Mouse (Mus musculus) embryonic facial prominence, embryonic 15.5 days (tissue): Measurements from ENCODE around the gene F5. TPM values are rescaled to one million over a fixed set of nuclear protein-coding genes. Genes with fewer than 3 reads are reported as not detected.

Experiments
- ATAC-seq: fragments of 200-750 bp; cut with Nextera tagmentation; 2 replicates; pipeline ENCODE4 v1.8.0; 2017; ENCODE audit warnings: low read depth, moderate TSS enrichment; ENCODE audit not compliant: insufficient number of reproducible peaks, low FRiP score, low TSS enrichment
- H3K27ac ChIP-seq: fragments of 300-500 bp; sonication (generic); replicated peaks from 2 replicates; pipeline ENCODE4 v1.5.1; 2015; ENCODE audit warnings: mild to moderate bottlenecking, inconsistent platforms
- H3K27me3 ChIP-seq: fragments of 300-500 bp; sonication (generic); 2 replicates; pipeline ENCODE4 v1.6.1; 2015; ENCODE audit warnings: inconsistent platforms
- H3K36me3 ChIP-seq: fragments of 300-500 bp; sonication (generic); 2 replicates; pipeline ENCODE4 v1.6.1; 2015; ENCODE audit warnings: mild to moderate bottlenecking, inconsistent platforms
- H3K4me1 ChIP-seq: fragments of 300-500 bp; sonication (generic); 2 replicates; pipeline ENCODE4 v1.6.1; 2015; ENCODE audit warnings: inconsistent platforms
- H3K4me2 ChIP-seq: fragments of 300-500 bp; sonication (generic); replicated peaks from 2 replicates; pipeline ENCODE4 v1.6.1; 2015; ENCODE audit warnings: mild to moderate bottlenecking, inconsistent platforms
- H3K4me3 ChIP-seq: fragments of 300-500 bp; sonication (generic); replicated peaks from 2 replicates; pipeline ENCODE4 v1.5.1; 2015; ENCODE audit warnings: mild to moderate bottlenecking, inconsistent platforms
- H3K9ac ChIP-seq: fragments of 300-500 bp; sonication (generic); 2 replicates; pipeline ENCODE4 v1.6.1; 2015; ENCODE audit warnings: inconsistent platforms
- H3K9me3 ChIP-seq: fragments of 300-500 bp; sonication (generic); replicated peaks from 2 replicates; pipeline ENCODE4 v1.6.1; 2016; ENCODE audit warnings: inconsistent platforms
- WGBS: fragments of 180-500 bp; shearing (Covaris S2); methylation state at CpG from one replicate; pipeline ENCODE4 v1.1.7; 2015; 5-methylcytosine and 5-hydroxymethylcytosine counted together
- polyA plus RNA-seq: library from polyadenylated mRNA; unstranded; fragments of >200 nt; fragmentation: Nextera tagmentation; extraction: Ambion mirVana; gene quantifications from 2 replicates; pipeline ENCODE4 v1.2.1, GENCODE M21; 2015

Gene F5
- polyA plus RNA-seq, result 0.11 and 0.26 TPM in 2 replicates

- Histone ChIP-seq H3K4me2 (no peak within 1 kb of the TSS), H3K4me3 (no peak within 1 kb of the TSS), H3K27me3 (no peaks in the 10 kb centered on the region), H3K36me3 (no peaks in the 10 kb centered on the region), H3K4me1 (peaks cover 5% of the 10 kb centered on the region; the same call in 1 of the 2 replicates), H3K9me3 (no peaks in the 10 kb centered on the region), H3K27ac (no peak within 1 kb of the TSS), H3K9ac (no peak within 1 kb of the TSS)
- 11% methylated on average over 16 of the region's 16 CpGs for WGBS
- ATAC-seq, result no peak
Measured at GRCm38 (mm10) chr1:164151387-164152088, at the start of gene F5. Gene F5 (plus strand): TSS chr1:164151838.

DNA sequence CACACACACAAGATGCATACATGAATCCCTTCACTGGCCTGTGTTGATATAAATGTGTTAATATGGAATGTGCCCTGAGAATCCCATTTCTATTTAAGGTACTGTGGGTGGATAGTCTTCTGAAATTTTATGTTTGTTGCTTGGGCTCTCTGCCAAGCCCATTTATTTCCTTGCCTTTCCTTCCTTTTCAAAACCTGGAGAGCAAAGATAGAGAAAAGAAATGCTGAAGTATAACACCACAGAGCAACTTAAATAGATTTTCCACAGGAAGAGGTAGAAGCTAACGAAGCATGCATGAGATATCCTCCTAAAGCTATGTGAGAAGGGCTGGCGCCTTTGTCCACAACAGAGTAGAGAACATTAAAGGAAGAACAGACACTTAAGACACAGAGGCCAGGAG is 41.9 kb upstream of the F5 start:
- Histone ChIP-seq H3K4me3 (no peak overlapping the region), H3K27me3 (no peaks in the 10 kb centered on the region), H3K9ac (no peak overlapping the region), H3K36me3 (no peaks in the 10 kb centered on the region), H3K4me1 (no peaks in the 10 kb centered on the region), H3K27ac (no peak overlapping the region), H3K9me3 (no peaks in the 10 kb centered on the region), H3K4me2 (no peak overlapping the region)
- ATAC-seq, result no peak
- WGBS, result 78% methylated on average over 2 of the region's 2 CpGs

DNA sequence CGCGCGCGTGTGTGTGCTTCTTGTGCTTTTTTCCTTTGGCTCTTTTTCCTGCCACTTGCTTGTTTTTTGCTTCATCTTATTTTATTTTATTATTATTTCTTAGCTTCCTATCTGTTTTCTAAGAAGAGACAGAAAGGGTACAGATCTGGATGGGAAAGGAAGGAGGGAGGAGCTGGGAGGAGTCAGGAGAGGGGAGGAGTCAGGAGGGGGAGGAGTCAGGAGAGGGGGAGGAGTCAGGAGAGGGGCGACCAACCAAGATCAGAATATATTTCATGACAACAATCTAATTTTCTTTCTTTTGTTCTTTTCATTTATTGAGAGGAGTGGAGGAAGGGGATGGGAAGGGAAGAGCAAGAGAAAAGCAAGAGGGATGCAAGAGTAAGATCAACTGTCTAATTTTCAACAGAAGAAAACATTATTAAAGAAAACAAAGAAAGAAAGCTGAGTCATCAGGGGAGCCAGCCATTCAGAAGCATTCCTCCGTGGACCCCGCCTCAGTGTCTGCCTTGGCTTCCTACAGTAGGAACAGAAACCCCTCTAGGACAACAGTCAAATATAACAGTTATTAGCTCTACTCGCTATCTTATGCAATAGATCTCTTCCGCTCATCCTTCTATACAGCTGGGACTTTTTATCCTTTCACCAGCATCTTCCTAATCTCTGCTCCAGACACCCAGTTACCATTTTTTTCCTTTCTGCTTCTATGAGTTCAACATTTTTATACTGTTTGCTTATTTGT is 40.9 kb upstream of the F5 start:
- Histone ChIP-seq H3K4me3 (no peak overlapping the region), H3K27me3 (no peaks in the 10 kb centered on the region)
- 93% methylated on average over 9 of the region's 9 CpGs for WGBS

DNA sequence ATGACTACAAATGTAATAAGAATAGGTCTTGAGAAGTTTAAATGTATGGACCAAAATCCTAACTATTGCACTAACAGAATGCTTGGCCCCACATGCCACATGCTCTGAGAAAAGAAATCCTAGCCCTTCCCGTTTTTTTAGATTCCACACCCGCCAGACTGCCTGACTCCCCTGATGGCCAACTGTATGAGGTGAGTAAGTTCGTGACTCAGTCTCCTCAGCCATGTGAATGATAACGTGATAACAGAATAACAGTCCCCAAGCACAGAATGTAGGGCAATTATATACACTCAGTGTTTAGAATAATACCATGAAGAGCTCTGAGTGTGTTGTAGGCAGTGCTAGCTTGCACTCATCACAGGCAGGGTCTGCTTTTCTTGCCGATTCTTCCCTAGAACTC is 37.4 kb upstream of the F5 start:
- Histone ChIP-seq H3K4me3 (no peak overlapping the region), H3K9ac (no peak overlapping the region), H3K4me1 (no peaks in the 10 kb centered on the region), H3K9me3 (no peaks in the 10 kb centered on the region), H3K4me2 (no peak overlapping the region), H3K27ac (no peak overlapping the region), H3K27me3 (no peaks in the 10 kb centered on the region), H3K36me3 (no peaks in the 10 kb centered on the region)
- 73% methylated on average over 5 of the region's 5 CpGs for WGBS
- ATAC-seq, result no peak

More for the DNA sequence above, 40.9 kb upstream of the F5 start:
- H3K36me3 ChIP-seq, result no peaks in the 10 kb centered on the region
- H3K27ac ChIP-seq, result no peak overlapping the region
- H3K9me3 ChIP-seq, result no peaks in the 10 kb centered on the region
- no peak overlapping the region for H3K9ac ChIP-seq
- no peaks in the 10 kb centered on the region for H3K4me1 ChIP-seq
- no peak for ATAC-seq
- no peak overlapping the region for H3K4me2 ChIP-seq

GRCm38 (mm10) chr1:164114947-164115493 is 36.6 kb upstream of the F5 start, which contains the start of gene Selp:
Gene Selp (plus strand): TSS chr1:164115264.
- H3K4me1 ChIP-seq, result no peaks in the 10 kb centered on the region
- H3K36me3 ChIP-seq, result no peaks in the 10 kb centered on the region
- H3K9me3 ChIP-seq, result no peaks in the 10 kb centered on the region
- no peak within 1 kb of the TSS for H3K9ac ChIP-seq
- no peaks in the 10 kb centered on the region for H3K27me3 ChIP-seq
- H3K27ac ChIP-seq, result no peak within 1 kb of the TSS
- no peak within 1 kb of the TSS for H3K4me2 ChIP-seq
- no peak within 1 kb of the TSS for H3K4me3 ChIP-seq
- 60% methylated on average over 8 of the region's 8 CpGs for WGBS
- ATAC-seq, result no peak

- Histone ChIP-seq H3K9me3 (no peaks in the 10 kb centered on the region), H3K4me1 (no peaks in the 10 kb centered on the region), H3K9ac (no peak overlapping the region), H3K4me3 (no peak overlapping the region), H3K4me2 (no peak overlapping the region), H3K27ac (no peak overlapping the region), H3K36me3 (no peaks in the 10 kb centered on the region), H3K27me3 (no peaks in the 10 kb centered on the region)
- WGBS, result 77% methylated on average over 6 of the region's 6 CpGs
- no peak for ATAC-seq
Measured at GRCm38 (mm10) chr1:164115647-164116046, 36.0 kb upstream of the F5 start.

DNA sequence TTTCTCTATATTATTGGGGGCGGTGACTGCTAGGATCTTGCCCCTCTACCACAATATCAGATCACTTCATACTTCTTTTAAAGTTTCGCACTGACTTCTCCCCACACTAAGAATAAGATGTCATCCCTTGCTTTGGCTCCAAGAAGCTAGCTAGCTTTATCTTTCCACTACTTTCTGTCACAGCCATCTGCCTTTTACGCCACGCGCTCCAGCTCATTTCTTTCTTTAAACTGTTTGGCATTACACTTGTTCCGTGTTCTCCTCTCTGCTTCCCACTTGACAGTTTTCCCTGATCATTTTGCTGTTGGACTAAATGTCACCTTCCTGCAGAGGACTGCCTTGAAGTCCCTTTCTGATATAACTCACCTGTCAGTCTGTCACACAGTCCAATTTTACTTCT is 33.8 kb upstream of the F5 start:
- Histone ChIP-seq H3K36me3 (no peaks in the 10 kb centered on the region), H3K27me3 (no peaks in the 10 kb centered on the region), H3K9me3 (no peaks in the 10 kb centered on the region), H3K4me1 (no peaks in the 10 kb centered on the region), H3K27ac (no peak overlapping the region), H3K4me2 (no peak overlapping the region), H3K9ac (no peak overlapping the region), H3K4me3 (no peak overlapping the region)
- WGBS, result 91% methylated on average over 6 of the region's 6 CpGs
- ATAC-seq, result no peak

DNA sequence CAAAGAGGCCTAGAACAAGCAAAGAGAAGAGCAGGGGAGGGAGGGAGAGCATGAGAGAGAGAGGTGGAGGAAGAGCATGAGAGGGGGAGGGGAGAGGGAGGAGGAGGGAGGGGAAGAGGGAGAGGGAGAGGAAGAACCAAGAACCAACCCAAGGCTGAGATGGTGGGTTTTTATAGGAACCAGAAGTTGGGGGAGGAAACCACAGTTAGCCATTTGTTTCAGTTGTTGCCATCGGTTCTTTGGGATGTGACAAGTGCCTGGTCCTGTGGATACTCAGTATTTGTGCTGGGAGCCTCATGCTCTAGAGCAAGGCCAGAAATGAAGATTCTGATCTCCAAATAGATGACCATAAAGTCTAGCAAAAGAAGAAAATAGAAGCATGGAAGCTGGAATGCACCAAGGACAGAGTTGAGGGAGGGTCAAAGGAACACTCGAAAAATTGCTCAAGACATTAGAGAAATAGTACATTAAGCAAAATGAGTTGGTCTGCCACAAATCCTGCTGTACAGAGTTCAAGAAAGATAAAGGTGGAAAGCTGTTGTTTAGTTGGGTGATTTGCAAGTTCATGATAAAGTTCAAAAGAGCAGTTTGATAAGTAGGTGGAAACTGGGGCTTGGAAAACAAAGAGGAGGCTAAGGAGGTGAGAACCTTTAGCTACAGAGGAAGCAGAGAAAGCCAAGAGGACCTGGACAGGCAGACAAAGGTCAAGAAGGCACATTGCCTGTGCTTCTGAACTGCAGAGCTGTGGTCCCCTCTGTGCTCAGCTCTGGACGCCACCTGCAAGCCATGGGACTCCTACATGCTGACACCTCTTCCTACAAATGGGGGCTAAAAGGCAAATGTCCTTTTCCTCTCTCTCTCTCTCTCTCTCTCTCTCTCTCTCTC is 31.5 kb upstream of the F5 start:
- ATAC-seq, result no peak
- no peak overlapping the region for H3K27ac ChIP-seq
- H3K4me3 ChIP-seq, result no peak overlapping the region
- no peaks in the 10 kb centered on the region for H3K36me3 ChIP-seq
- no peak overlapping the region for H3K4me2 ChIP-seq
- H3K9ac ChIP-seq, result no peak overlapping the region
- H3K4me1 ChIP-seq, result no peaks in the 10 kb centered on the region
- no peaks in the 10 kb centered on the region for H3K27me3 ChIP-seq
- H3K9me3 ChIP-seq, result no peaks in the 10 kb centered on the region
- 70% methylated on average over 3 of the region's 3 CpGs for WGBS

DNA sequence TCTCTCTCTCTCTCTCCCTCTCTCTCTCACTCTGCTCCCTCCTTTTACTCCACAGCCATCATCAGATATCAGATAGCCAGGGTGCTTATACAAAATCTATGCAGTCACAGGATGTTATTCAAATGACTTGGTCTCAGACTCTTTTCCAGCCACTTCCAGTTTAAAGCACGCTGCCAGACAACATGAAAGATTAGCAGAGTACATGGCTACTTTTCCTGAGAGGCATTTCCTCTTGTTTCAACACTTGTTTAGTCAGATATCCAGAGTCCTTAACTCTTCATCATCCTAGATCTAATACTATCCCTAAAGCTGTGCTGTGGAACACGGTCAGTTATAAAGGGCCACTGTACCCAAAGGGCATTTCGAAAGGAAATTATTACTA is 30.9 kb upstream of the F5 start:
- no peak overlapping the region for H3K4me3 ChIP-seq
- 78% methylated on average over 3 of the region's 3 CpGs for WGBS
- H3K4me1 ChIP-seq, result no peaks in the 10 kb centered on the region
- H3K27me3 ChIP-seq, result no peaks in the 10 kb centered on the region
- no peak overlapping the region for H3K9ac ChIP-seq
- no peaks in the 10 kb centered on the region for H3K9me3 ChIP-seq
- H3K4me2 ChIP-seq, result no peak overlapping the region
- no peak overlapping the region for H3K27ac ChIP-seq
- ATAC-seq, result no peak
- H3K36me3 ChIP-seq, result no peaks in the 10 kb centered on the region

DNA sequence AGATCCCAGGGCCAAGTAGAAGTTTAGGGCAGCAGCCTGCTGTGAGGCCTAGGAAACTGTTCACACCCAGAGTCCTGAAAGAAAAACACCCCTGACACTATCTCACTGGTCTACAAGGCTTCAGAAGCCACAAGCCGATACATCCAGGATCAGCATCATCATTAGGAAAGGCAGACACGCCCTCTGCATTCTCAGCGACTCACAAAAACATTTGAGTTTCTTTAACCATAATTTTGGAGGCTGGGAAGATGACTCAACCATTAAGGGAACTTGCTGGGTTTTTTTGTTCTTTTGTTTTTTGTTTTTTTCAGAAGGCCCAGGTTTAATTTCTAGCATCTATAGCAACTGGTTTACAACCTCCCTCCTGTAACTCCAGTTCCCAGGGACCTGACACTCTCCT is 27.8 kb upstream of the F5 start:
- H3K27me3 ChIP-seq, result no peaks in the 10 kb centered on the region
- H3K27ac ChIP-seq, result no peak overlapping the region

DNA sequence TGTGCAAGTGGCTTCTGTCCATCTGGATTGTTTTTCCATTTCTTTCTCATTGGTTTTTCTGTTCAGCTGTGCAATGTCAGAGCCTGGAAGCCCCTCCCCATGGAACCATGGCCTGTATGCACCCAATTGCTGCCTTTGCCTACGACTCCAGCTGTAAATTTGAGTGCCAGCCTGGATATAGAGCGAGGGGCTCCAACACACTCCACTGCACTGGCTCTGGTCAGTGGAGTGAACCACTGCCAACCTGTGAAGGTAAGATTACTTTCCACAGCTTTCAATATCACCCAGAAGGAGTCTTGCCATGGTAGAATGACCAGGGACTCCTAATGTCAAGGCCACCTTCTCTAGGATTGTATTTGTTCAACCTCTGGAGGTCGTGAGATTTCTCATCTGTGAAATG is 21.6 kb upstream of the F5 start:
- no peaks in the 10 kb centered on the region for H3K27me3 ChIP-seq
- H3K36me3 ChIP-seq, result no peaks in the 10 kb centered on the region
- H3K9ac ChIP-seq, result no peak overlapping the region
- no peak overlapping the region for H3K4me2 ChIP-seq
- no peak overlapping the region for H3K4me3 ChIP-seq
- no peaks in the 10 kb centered on the region for H3K9me3 ChIP-seq
- no peaks in the 10 kb centered on the region for H3K4me1 ChIP-seq
- WGBS, result 66% methylated on average over 3 of the region's 3 CpGs
- no peak overlapping the region for H3K27ac ChIP-seq
- ATAC-seq, result no peak

More for the DNA sequence above, 27.8 kb upstream of the F5 start:
- Histone ChIP-seq H3K4me3 (no peak overlapping the region), H3K4me1 (no peaks in the 10 kb centered on the region), H3K9ac (no peak overlapping the region), H3K9me3 (no peaks in the 10 kb centered on the region), H3K4me2 (no peak overlapping the region), H3K36me3 (no peaks in the 10 kb centered on the region)
- no peak for ATAC-seq
- WGBS, result 79% methylated on average over 3 of the region's 3 CpGs
